Mouse (Mus musculus) cortical plate, adult 2 months (tissue): ENCODE data around the gene Stx11. TPM values are rescaled to one million over a fixed set of nuclear protein-coding genes. Genes with fewer than 3 reads are reported as not detected.

ENCODE experiments used
- H3K27ac ChIP-seq: fragments of 200-500 bp; 2 replicates; pipeline ENCODE4 v1.5.1; 2012; ENCODE audit warnings: low read length, control low read depth, inconsistent platforms; ENCODE audit not compliant: insufficient read depth
- H3K4me1 ChIP-seq: fragments of 200-500 bp; 2 replicates; pipeline ENCODE4 v1.6.1; 2011; ENCODE audit warnings: low read length; ENCODE audit not compliant: control insufficient read depth, insufficient read depth
- H3K4me3 ChIP-seq: fragments of 200-500 bp; 2 replicates; pipeline ENCODE4 v1.5.1; 2011; ENCODE audit warnings: mild to moderate bottlenecking, low read length, control low read depth; ENCODE audit not compliant: insufficient read depth
- CTCF ChIP-seq: fragments of 200-500 bp; IDR thresholded peaks from 2 replicates; pipeline ENCODE4 v1.5.1; 2011; ENCODE audit warnings: mild to moderate bottlenecking, control low read depth, low read length; ENCODE audit not compliant: insufficient read depth; ENCODE audit errors: extremely low read depth
- POLR2A ChIP-seq: fragments of 200-500 bp; IDR thresholded peaks from 2 replicates; pipeline ENCODE4 v1.6.1; 2011; ENCODE audit warnings: mild to moderate bottlenecking, low read length, control low read depth; ENCODE audit not compliant: insufficient read depth; ENCODE audit errors: extremely low read depth
- polyA plus RNA-seq: library from polyadenylated mRNA; depleted of rRNA; stranded (reverse); fragments of >200 nt; gene quantifications from 2 replicates; pipeline ENCODE4 v1.2.3, GENCODE M21; 2012; rRNA removed

Gene Stx11
- 0.15 and 0.25 TPM in 2 replicates for polyA plus RNA-seq

DNA sequence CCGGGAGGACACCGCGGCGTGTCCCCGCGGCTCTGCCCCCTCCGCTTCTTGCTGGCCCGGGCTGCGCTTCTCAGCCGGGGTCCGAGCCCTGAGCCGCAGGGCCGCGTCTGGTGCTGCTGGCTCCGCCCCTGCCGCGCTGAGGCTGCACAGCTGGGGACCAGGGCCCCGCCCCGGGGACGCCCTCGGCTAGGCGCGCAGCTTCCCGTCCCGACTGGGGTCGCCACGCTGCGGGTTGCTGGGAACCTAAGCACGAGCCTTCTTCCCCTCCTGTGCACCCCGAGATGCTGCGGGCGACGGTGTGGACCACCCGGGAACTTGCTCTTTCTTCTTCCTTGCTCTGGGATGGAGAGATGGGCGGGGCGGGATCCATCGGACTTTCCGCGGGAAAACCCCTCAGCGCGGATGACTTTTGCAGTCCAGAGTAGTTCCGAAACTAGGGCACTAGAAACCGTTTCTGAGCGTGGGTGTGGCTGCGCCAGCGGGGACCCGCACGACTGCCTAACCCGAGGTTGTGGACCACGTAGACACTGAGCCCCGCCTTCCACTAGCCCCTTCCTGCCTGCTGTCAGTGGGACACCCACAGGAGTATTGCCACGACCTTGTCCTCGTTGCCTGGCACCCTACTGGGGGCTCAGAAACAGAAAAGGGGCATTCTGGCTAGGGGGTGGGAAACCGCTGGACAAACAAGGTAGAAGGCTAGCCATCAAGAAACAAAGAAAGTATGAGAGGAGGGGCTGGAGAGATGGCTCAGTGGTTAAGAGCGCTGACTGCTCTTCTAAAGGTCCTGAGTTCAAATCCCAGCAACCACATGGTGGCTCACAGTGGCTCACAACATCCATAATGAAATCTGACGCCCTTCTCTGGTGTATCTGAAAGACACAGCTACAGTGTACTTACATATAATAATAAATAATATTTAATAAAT, at the start of gene Stx11:
TSS of gene Stx11 (minus strand) at position 148 of the 925 bp plus-strand sequence.
- peak within 1 kb of the TSS; percentile 41 for H3K4me3 ChIP-seq
- no peak for TF ChIP-seq CTCF
- TF ChIP-seq POLR2A: no peak
- no peaks in the 10 kb centered on the region for H3K4me1 ChIP-seq
- H3K27ac ChIP-seq: no peak within 1 kb of the TSS

DNA sequence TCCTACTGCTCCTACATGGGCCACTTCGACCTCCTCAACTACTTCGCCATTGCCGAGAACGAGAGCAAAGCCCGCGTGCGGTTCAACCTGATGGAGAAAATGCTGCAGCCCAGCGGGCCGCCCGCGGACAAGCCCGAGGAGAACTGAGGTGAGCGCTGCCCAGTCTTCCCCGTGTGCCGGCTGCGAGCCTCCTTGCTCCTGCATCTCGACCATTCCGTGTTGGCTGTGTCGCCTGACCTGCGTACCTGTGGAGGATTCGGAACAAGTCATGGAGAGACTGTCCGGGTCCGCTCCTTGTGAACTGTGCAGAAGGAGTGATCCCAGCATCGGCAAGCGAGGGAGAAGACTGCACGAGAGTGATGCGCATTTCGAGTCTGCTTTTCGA, 44.6 kb upstream of the Stx11 start:
- Histone ChIP-seq H3K4me1 (peaks cover 1% of the 10 kb centered on the region; the same call in 1 of the 2 replicates), H3K4me3 (peak overlapping the region; percentile 84), H3K27ac (no peak overlapping the region)
- TF ChIP-seq POLR2A (no peak), CTCF (no peak)

DNA sequence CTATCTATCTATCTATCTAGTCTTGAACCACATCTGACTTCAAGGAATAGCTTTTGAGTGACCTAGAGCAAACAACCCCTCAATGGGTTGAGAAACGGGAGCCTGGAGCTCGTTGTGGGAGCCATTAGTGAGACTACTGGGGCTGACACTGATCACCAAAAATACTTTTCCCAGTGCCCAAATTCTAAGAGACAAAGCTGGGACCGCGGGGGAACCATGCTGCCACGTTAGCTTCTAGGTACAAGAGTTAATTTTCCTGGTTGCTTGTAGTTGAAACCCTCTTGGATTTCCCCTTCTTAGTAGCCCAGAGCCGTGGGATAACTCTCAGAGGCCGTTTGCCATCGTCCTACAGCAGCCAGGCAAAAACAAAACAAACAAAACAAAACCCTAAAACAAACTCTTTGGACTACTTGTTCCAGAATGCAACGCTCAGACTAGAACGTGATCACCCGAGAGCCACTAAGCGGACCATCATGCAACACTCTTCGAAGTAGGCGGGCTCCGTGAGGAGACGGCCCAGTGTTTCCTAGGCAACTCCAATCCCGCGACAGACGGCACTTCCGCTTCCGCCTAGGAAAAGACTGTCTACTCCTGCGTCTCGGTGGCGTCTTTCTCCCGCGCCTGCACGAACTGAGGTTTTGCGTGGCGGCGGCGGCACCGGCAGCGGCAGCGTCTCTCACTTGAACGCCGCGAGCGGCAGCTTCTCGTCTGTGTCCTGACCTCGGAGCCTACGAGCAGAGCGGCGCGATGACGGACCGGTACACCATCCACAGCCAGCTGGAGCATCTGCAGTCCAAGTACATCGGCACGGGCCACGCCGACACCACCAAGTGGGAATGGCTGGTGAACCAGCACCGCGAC, 44.0 kb upstream of the Stx11 start:
- peaks cover 1% of the 10 kb centered on the region; the same call in 1 of the 2 replicates for H3K4me1 ChIP-seq
- no peak overlapping the region for H3K27ac ChIP-seq
- peak overlapping the region; percentile 84 for H3K4me3 ChIP-seq
- no peak for TF ChIP-seq CTCF
- TF ChIP-seq POLR2A: peak; percentile 76; the same call in 1 of the 2 replicates

DNA sequence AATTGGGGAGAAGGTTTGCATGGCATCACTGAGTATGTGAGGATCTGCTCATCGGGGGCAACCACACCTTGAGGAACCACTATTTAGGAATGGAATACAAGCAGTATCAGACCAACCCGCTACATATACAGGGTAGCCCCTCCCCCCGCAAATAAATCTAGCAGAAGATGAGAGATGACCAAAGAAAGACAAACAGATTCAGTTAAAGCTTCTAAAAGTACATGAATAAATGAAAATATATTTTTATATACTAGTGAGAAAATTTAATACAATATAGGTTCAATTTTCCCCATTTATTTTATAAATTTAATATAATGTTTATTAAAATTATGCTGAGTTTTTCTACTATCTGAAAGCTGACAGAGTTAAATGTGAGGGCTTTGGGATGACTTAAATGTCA, 40.9 kb upstream of the Stx11 start, which contains the start of gene Sf3b5:
TSS of gene Sf3b5 (plus strand) at position 301 of the 400 bp plus-strand sequence.
- Histone ChIP-seq H3K4me3 (no peak within 1 kb of the TSS), H3K4me1 (peaks cover 1% of the 10 kb centered on the region; the same call in 1 of the 2 replicates), H3K27ac (no peak within 1 kb of the TSS)
- TF ChIP-seq CTCF: no peak
- TF ChIP-seq POLR2A: no peak

DNA sequence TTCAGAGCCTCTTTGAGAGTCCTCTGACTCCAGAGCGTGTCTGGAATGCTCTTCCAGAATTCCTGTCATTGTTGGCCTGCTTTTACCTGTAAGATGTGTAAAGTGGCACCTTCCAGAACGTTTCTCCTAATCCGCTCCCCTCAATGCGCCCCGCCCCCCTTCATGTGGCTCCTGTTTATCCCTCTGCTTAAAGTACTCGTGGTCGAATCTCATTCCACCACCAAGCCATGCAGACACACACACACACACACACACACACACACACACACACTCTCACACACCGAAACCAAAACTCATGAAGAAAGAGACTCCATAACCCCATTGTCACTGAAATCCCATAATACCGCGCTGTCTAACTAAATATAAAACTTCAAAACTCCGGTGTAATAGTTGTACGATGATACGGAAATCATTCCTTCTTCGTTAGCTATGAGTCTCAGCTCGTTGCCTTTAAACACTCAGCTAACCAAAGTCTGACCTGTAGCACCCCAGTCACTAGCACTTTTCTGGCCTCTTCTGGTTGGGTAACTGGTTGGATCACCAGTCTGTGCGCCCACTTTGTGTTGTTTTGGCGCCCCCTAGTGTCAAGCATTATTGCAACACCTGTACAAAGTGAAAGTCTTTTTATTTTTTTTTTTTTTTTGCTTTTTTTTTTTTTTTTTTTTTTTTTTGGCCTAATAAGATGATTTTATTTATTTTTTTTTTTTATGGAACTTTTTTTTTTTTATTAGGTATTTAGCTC, 32.8 kb upstream of the Stx11 start:
- H3K27ac ChIP-seq: no peak overlapping the region
- H3K4me1 ChIP-seq: no peaks in the 10 kb centered on the region
- no peak overlapping the region for H3K4me3 ChIP-seq
- TF ChIP-seq CTCF (peak; percentile 90), POLR2A (no peak)

DNA sequence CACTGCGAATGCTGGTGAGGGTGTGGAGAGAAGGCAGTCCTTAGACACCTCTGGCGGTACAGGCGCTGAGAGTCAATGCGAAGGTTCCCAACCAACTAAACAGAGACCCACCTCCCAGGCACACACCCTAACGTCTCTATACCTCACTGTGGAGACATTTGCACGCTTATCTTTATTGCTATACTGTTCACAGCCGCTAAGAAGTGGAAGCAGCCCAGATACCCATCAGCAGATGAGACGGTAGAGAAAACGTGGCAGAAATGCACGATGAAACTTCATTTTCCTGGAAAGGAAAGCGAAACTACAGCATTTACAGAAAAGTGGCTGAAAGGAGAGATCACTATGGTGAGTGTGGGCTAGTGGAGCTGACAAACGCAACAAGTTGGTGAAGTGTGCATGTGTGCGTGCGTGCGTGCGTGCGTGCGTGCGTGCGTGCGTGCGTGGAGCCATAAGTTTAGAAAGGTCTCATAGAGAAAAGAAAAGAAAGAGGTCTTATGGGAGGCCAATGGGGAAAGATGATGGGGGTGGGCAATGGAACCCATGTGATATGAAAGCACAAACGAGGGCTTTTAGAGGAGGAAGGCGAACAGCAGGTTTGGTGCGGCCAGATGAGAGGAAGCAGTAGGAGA, 29.4 kb upstream of the Stx11 start:
- Histone ChIP-seq H3K4me3 (no peak overlapping the region), H3K27ac (no peak overlapping the region), H3K4me1 (no peaks in the 10 kb centered on the region)
- TF ChIP-seq CTCF (no peak), POLR2A (no peak)

DNA sequence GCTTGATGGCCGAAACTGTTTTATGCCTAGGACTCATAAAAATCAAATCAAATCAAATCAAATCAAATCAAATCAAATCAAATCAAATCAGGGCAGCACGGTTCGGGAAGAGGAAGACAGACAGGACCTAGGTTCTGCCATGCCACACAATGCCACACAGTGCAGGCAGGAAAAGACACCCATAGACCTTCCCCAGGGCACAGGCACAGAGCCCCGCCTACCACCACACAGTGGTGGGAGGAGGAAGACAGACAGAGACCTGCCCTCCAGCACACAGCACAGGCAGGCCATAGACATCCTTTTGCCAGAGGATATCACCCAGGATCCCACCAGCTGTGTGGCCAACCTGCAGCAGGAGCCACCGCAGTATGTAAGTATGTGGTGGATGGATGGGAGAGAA, 27.9 kb upstream of the Stx11 start:
- Histone ChIP-seq H3K4me3 (no peak overlapping the region), H3K4me1 (no peaks in the 10 kb centered on the region), H3K27ac (no peak overlapping the region)
- no peak for TF ChIP-seq POLR2A
- no peak for TF ChIP-seq CTCF

DNA sequence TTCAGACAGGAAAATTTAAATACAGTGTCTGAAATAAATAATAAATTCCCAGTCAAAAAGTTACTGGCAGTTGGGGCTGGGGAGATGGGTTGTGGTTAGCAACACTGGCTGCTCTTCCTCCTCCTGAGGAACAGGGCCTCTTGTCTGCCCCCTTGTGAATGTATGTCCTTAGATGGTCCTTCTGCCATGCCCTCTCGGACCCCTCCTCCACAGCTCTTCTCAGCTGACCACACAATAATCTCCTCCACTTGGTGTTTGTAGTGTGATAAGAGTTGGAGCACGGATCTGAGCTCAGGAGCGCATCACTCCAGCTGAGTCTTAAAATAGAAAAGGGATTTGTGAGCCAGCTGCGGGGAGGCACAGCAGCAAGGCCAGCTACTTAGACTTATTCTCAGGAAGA, 22.8 kb upstream of the Stx11 start:
- TF ChIP-seq POLR2A (no peak), CTCF (no peak)
- no peak overlapping the region for H3K4me3 ChIP-seq
- H3K4me1 ChIP-seq: no peaks in the 10 kb centered on the region
- no peak overlapping the region for H3K27ac ChIP-seq
